Mouse (Mus musculus): ENCODE measurements around the gene Krt90. TPM values are rescaled to one million over a fixed set of nuclear protein-coding genes. Genes with fewer than 3 reads are reported as not detected.
"Not testable (repeated sequence)": the region's sequence is repeated elsewhere in the genome, so short reads cannot be mapped to it uniquely, and the experiment has no call there.

The Krt90 gene
- total RNA-seq, 2 experiments from 2014 or later = 0.14 to 0.16 TPM

DNA sequence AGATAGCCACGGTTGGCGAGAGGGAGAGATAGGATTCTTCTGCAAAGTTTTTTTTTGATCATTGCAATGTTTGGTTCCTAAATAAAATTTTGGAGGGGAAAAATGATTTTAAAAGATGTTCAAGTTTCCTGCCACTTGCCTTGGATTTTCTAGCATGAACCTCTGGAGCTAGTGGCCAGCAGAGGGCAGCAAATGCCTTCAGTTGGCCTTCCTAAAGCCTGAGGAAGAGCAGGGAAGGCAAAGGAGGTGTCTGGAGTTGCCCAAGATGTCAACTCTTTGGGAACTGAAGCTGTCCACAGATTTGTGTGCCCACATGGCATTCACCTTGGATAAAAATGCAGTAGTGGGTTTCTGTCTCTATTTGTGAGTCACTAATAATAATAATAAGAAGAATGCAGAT is 43.0 kb downstream of the Krt90 start:
- peak; percentile 66 to 84 for DNase-seq (ENCODE audit: low spot score in 2 of 2)

DNA sequence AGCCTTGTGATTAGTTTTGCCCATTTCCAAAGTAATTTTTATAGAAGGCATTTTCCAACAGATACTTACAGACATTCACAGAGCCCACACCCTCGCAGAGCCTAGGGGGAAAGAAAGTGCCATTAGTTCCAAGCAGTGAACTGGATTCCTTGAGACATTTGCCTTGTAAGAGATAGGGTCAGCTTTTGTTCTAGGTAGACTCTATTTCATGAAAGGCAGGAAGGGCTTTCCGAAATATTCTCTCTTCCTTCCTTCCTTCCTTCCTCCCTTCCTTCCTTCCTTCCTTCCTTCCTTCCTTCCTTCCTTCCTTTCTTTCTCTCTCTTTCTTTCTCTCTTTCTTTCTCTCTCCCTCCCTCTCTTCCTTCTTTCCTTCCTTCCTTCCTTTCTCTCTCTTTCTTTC is 45.6 kb downstream of the Krt90 start, which contains the start of gene Gm49425:
Gene Gm49425 (minus strand): TSS at position 101 of the 400 bp plus-strand sequence.
- not testable (repeated sequence) for DNase-seq (ENCODE audit: low spot score in 2 of 2)

DNA sequence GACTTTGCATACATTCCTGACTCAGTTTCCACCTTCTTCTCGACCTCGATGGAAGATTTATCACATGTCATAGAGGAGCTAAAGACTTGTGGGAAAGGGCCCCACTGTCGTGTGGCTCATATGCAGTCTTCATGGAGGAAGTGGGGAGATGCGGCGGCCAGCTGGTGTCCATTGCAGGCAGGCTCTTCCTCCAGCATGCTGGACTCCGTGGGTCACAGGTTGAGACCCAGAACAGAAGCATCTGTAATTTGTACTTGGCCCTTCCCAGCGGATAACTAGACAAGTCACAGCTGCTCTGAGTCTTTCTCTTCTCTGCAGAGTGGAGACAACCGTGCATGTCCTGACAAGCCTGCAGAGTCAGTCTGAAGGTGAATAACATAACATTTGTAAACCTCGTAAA is 54.5 kb downstream of the Krt90 start:
- DNase-seq (ENCODE audit: low spot score in 2 of 2) = no peak

DNA sequence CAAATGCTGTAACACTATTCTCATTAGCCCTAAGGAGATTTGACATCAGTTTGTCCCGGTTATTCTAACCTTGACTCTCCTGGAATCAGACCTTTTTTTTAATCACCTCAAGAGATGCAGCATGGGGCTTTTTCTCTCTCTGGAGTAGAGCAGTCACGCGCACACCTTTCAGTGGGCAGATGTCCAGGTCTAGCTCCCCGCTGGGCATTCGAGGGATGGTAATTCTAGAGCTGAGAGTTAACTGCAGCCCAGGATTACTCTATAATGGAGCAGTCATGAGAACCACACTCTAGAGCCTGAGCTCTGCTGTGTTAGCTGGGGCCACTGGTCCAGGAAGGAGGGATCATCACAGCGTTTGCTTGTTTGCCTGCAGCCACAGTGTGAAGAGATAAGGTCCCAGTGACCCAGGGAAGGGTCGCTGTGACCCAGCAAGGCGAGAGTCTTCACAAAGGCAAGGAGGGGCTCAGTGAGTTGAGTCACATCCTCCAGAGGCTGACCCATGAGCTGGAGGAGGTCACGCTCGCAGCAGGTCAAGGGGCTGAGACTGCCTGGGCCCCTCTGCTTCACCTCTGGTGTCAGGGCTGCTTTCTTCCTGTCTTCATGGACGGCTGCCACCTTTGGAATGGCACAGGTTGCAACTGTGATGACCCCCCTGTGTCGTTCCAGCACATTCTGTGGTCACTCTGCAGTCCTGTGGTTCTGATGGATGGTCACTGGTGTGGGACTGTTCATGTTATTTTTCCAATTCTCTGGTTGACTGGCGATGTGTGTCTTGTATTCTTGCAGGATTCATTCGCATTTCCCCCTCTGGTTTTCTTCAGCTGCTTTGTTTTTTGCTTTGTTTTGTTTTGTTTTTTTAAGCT is 55.6 kb downstream of the Krt90 start:
- no peak for DNase-seq (ENCODE audit: low spot score in 2 of 2)

Small RNA genes within 50 kb of the gene (microRNA-seq; reads per million reads assigned to microRNA genes)
- gene Gm44393 = 0 reads per million in 2 experiments
- gene Gm44460 = 0 reads per million in 2 experiments

Other genes with a start within 250 kb of the Krt90 start
- under 1 TPM in 1 of 2 experiments, not detected in 1; 0.10 TPM for gene Krt80, start 192.8 kb downstream of the Krt90 start, total RNA-seq (2021)
- not detected for gene Krt7, start 151.9 kb downstream of the Krt90 start, total RNA-seq (2021)
- gene Krt87, start 124.1 kb downstream of the Krt90 start, total RNA-seq (2021) = under 1 TPM; 0.18 to 0.81 TPM
- not detected for gene Krt88, start 115.2 kb downstream of the Krt90 start, total RNA-seq (2021)
- gene Krt81, start 99.2 kb downstream of the Krt90 start, total RNA-seq (2021) = not detected
- gene Krt86, start 89.5 kb downstream of the Krt90 start, total RNA-seq (2021) = not detected
- not detected for gene Krt83, start 71.4 kb downstream of the Krt90 start, total RNA-seq (2021)
- not detected for gene Gm49425, start 45.7 kb downstream of the Krt90 start, total RNA-seq (2021)
- not detected for gene Krt84, start 30.1 kb downstream of the Krt90 start, total RNA-seq (2021)
- not detected for gene Krt82, start 12.3 kb downstream of the Krt90 start, total RNA-seq (2021)
- under 1 TPM in 1 of 2 experiments, not detected in 1; 0.14 TPM for gene Krt75, start 11.0 kb upstream of the Krt90 start, total RNA-seq (2021)
- not detected for gene Gm5414, start 65.2 kb upstream of the Krt90 start, total RNA-seq (2021)
- not detected for gene Gm5478, start 84.4 kb upstream of the Krt90 start, total RNA-seq (2021)
- not detected for gene Krt6b, start 117.3 kb upstream of the Krt90 start, total RNA-seq (2021)
- gene Krt6a, start 131.4 kb upstream of the Krt90 start, total RNA-seq (2021) = not detected
- under 1 TPM; 0.33 to 0.48 TPM for gene Krt5, start 149.9 kb upstream of the Krt90 start, total RNA-seq (2021)
- gene Krt71, start 180.2 kb upstream of the Krt90 start, total RNA-seq (2021) = not detected
- gene Krt72, start 223.5 kb upstream of the Krt90 start, total RNA-seq (2021) = not detected
- gene Krt73, start 239.4 kb upstream of the Krt90 start, total RNA-seq (2021) = 1 to 10 TPM; 7.7 to 8.2 TPM